Mouse (Mus musculus) neural tube, embryonic 10.5 days (tissue): ENCODE data around the gene Ccdc141.

Source experiments
- DNase-seq: peaks from one replicate; pipeline ENCODE4 v3.0.0-alpha.2; 2017; ENCODE audit warnings: low spot score; ENCODE audit errors: extremely low spot score

Gene Ccdc141

GRCm38 (mm10) chr2:77134906-77135305, 35.5 kb downstream of the Ccdc141 start:
- DNase-seq: no peak

GRCm38 (mm10) chr2:77133407-77133806, 37.0 kb downstream of the Ccdc141 start:
- no peak for DNase-seq

- DNase-seq: no peak
These were observed 43.5 kb downstream of the Ccdc141 start for GRCm38 (mm10) chr2:77126939-77127338.

- no peak for DNase-seq
These were observed 52.3 kb downstream of the Ccdc141 start for GRCm38 (mm10) chr2:77118102-77118501.

GRCm38 (mm10) chr2:77114335-77114734, 56.1 kb downstream of the Ccdc141 start:
- DNase-seq: no peak

- DNase-seq: no peak
These were observed 56.6 kb downstream of the Ccdc141 start for GRCm38 (mm10) chr2:77113867-77114266.

GRCm38 (mm10) chr2:77113026-77113425, 57.4 kb downstream of the Ccdc141 start:
- no peak for DNase-seq

- no peak for DNase-seq
These were observed 59.3 kb downstream of the Ccdc141 start for GRCm38 (mm10) chr2:77111095-77111494.

- no peak for DNase-seq
These were observed 60.1 kb downstream of the Ccdc141 start for GRCm38 (mm10) chr2:77110365-77110764.

GRCm38 (mm10) chr2:77109506-77110123, 60.8 kb downstream of the Ccdc141 start:
- DNase-seq: no peak

- DNase-seq: no peak
These were observed 61.9 kb downstream of the Ccdc141 start for GRCm38 (mm10) chr2:77108562-77108961.

GRCm38 (mm10) chr2:77106150-77106549, 64.3 kb downstream of the Ccdc141 start:
- no peak for DNase-seq

GRCm38 (mm10) chr2:77105006-77105715, 65.3 kb downstream of the Ccdc141 start:
- no peak for DNase-seq

- DNase-seq: no peak
These were observed 67.9 kb downstream of the Ccdc141 start for GRCm38 (mm10) chr2:77102516-77102915.

GRCm38 (mm10) chr2:77099814-77100213, 70.6 kb downstream of the Ccdc141 start:
- DNase-seq: no peak

- DNase-seq: no peak
These were observed 71.7 kb downstream of the Ccdc141 start for GRCm38 (mm10) chr2:77098769-77099168.

GRCm38 (mm10) chr2:77091749-77092148, 78.7 kb downstream of the Ccdc141 start:
- no peak for DNase-seq

GRCm38 (mm10) chr2:77085313-77085712, 85.1 kb downstream of the Ccdc141 start:
- no peak for DNase-seq

- no peak for DNase-seq
These were observed 85.8 kb downstream of the Ccdc141 start for GRCm38 (mm10) chr2:77084629-77085028.

- no peak for DNase-seq
These were observed 89.3 kb downstream of the Ccdc141 start for GRCm38 (mm10) chr2:77081156-77081555.

- no peak for DNase-seq
These were observed 89.8 kb downstream of the Ccdc141 start for GRCm38 (mm10) chr2:77080657-77081056.

- DNase-seq: no peak
These were observed 91.7 kb downstream of the Ccdc141 start for GRCm38 (mm10) chr2:77078746-77079145.

GRCm38 (mm10) chr2:77074373-77074772, 96.1 kb downstream of the Ccdc141 start:
- DNase-seq: no peak
